Mouse (Mus musculus): ENCODE results near the gene Clip3. TPM values are rescaled to one million over a fixed set of nuclear protein-coding genes. Genes with fewer than 3 reads are reported as not detected.

The Clip3 gene
- polyA plus RNA-seq, 2 experiments: 55.1 to 106 TPM

GRCm38 (mm10) chr7:30313666-30314320 is 22.3 kb downstream of the Clip3 start:
- H3K9ac ChIP-seq (ENCODE audit: low read depth, low read length, severe bottlenecking): no peak overlapping the region
- no peak overlapping the region for H3K4me3 ChIP-seq (replicated peaks; ENCODE audit: low read length)
- WGBS: 47% methylated on average over 27 of the region's 27 CpGs
- peaks cover 13% of the 10 kb centered on the region for H3K4me1 ChIP-seq (ENCODE audit: control insufficient read depth, insufficient read depth, low read length)
- H3K27me3 ChIP-seq (ENCODE audit: control insufficient read depth, insufficient read depth, low read length): no peaks in the 10 kb centered on the region
- H3K27ac ChIP-seq (replicated peaks; ENCODE audit: low read depth, low read length): no peak overlapping the region
- ATAC-seq (ENCODE audit: low FRiP score, low read depth) (no peak), DNase-seq (ENCODE audit: low spot score) (no peak)
- TF ChIP-seq POLR2A (IDR thresholded peaks at IDR 0.05; ENCODE audit: borderline replicate concordance, extremely low read depth, insufficient read depth, insufficient read length): no peak
- peak overlapping the region; percentile 52 for H3K4me2 ChIP-seq (replicated peaks; ENCODE audit: low read depth, low read length, severe bottlenecking)
- H3K36me3 ChIP-seq (ENCODE audit: control insufficient read depth, insufficient read depth, low read length): peaks cover 37% of the 10 kb centered on the region
- H3K9me3 ChIP-seq (ENCODE audit: control insufficient read depth, low read length): no peaks in the 10 kb centered on the region

DNA sequence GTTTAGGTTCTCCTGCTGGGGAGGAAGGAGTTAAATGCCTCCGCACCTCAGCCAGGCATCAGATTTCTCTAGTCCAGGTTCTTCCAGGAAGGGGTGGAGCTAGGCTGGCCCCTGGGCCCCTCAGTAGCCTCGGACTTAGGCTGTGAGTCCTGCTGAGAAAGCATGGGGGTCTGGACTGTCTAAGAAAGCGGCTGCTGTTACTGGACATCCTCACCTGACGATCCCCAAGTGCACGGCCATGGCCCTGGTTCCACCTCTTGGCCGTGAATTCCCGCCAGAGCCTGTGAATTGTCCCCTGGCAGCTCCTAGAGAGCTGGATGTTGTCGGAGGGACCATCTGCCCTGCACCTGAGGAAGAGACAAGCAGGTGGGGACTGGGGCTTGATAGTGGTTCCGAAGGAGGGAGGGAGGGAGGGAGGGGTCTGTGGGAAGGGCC is 23.2 kb downstream of the Clip3 start, which contains the start of gene Syne4:
TSS of gene Syne4 (plus strand) at position 87 of the 435 bp plus-strand sequence.
- Histone ChIP-seq H3K4me1 (ENCODE audit: control insufficient read depth, insufficient read depth, low read length) (peaks cover 8% of the 10 kb centered on the region), H3K27me3 (ENCODE audit: control insufficient read depth, insufficient read depth, low read length) (no peaks in the 10 kb centered on the region), H3K4me2 (replicated peaks; ENCODE audit: low read depth, low read length, severe bottlenecking) (peak within 1 kb of the TSS; percentile 52), H3K36me3 (ENCODE audit: control insufficient read depth, insufficient read depth, low read length) (peaks cover 40% of the 10 kb centered on the region), H3K9ac (ENCODE audit: low read depth, low read length, severe bottlenecking) (peak within 1 kb of the TSS; percentile 44), H3K27ac (replicated peaks; ENCODE audit: low read depth, low read length) (peak within 1 kb of the TSS; percentile 21; the same call in 1 of the 2 replicates), H3K9me3 (ENCODE audit: control insufficient read depth, low read length) (no peaks in the 10 kb centered on the region), H3K4me3 (replicated peaks; ENCODE audit: low read length) (peak within 1 kb of the TSS; percentile 45)
- TF ChIP-seq POLR2A (IDR thresholded peaks at IDR 0.05; ENCODE audit: borderline replicate concordance, extremely low read depth, insufficient read depth, insufficient read length): no peak
- DNase-seq (ENCODE audit: low spot score): peak; percentile 63
- ATAC-seq (ENCODE audit: low FRiP score, low read depth): peak; percentile 75; the same call in 1 of the 2 replicates
- WGBS: under 1% methylated on average over 9 of the region's 9 CpGs

- ATAC-seq (ENCODE audit: low FRiP score, low read depth) (no peak), DNase-seq (ENCODE audit: low spot score) (no peak)
- H3K27me3 ChIP-seq (ENCODE audit: control insufficient read depth, insufficient read depth, low read length): no peaks in the 10 kb centered on the region
- peaks cover 36% of the 10 kb centered on the region for H3K36me3 ChIP-seq (ENCODE audit: control insufficient read depth, insufficient read depth, low read length)
- H3K27ac ChIP-seq (replicated peaks; ENCODE audit: low read depth, low read length): no peak overlapping the region
- H3K4me1 ChIP-seq (ENCODE audit: control insufficient read depth, insufficient read depth, low read length): peaks cover 9% of the 10 kb centered on the region
- peak overlapping the region; percentile 52 for H3K4me2 ChIP-seq (replicated peaks; ENCODE audit: low read depth, low read length, severe bottlenecking)
- no peaks in the 10 kb centered on the region for H3K9me3 ChIP-seq (ENCODE audit: control insufficient read depth, low read length)
- peak overlapping the region; percentile 44 for H3K9ac ChIP-seq (ENCODE audit: low read depth, low read length, severe bottlenecking)
- peak overlapping the region; percentile 45 for H3K4me3 ChIP-seq (replicated peaks; ENCODE audit: low read length)
- 70% methylated on average over 13 of the region's 13 CpGs for WGBS
- no peak for TF ChIP-seq POLR2A (IDR thresholded peaks at IDR 0.05; ENCODE audit: borderline replicate concordance, extremely low read depth, insufficient read depth, insufficient read length)
Observed at GRCm38 (mm10) chr7:30315559-30316529, 24.3 kb downstream of the Clip3 start.

GRCm38 (mm10) chr7:30318142-30318541 is 26.6 kb downstream of the Clip3 start:
- H3K27me3 ChIP-seq (ENCODE audit: control insufficient read depth, insufficient read depth, low read length): no peaks in the 10 kb centered on the region
- no peak overlapping the region for H3K9ac ChIP-seq (ENCODE audit: low read depth, low read length, severe bottlenecking)
- no peak for TF ChIP-seq POLR2A (IDR thresholded peaks at IDR 0.05; ENCODE audit: borderline replicate concordance, extremely low read depth, insufficient read depth, insufficient read length)
- H3K4me1 ChIP-seq (ENCODE audit: control insufficient read depth, insufficient read depth, low read length): peaks cover 18% of the 10 kb centered on the region
- no peak overlapping the region for H3K4me3 ChIP-seq (replicated peaks; ENCODE audit: low read length)
- peaks cover 19% of the 10 kb centered on the region for H3K36me3 ChIP-seq (ENCODE audit: control insufficient read depth, insufficient read depth, low read length)
- H3K4me2 ChIP-seq (replicated peaks; ENCODE audit: low read depth, low read length, severe bottlenecking): no peak overlapping the region
- DNase-seq (ENCODE audit: low spot score) (no peak), ATAC-seq (ENCODE audit: low FRiP score, low read depth) (no peak)
- no peak overlapping the region for H3K27ac ChIP-seq (replicated peaks; ENCODE audit: low read depth, low read length)
- no peaks in the 10 kb centered on the region for H3K9me3 ChIP-seq (ENCODE audit: control insufficient read depth, low read length)
- WGBS: 90% methylated on average over 3 of the region's 3 CpGs

DNA sequence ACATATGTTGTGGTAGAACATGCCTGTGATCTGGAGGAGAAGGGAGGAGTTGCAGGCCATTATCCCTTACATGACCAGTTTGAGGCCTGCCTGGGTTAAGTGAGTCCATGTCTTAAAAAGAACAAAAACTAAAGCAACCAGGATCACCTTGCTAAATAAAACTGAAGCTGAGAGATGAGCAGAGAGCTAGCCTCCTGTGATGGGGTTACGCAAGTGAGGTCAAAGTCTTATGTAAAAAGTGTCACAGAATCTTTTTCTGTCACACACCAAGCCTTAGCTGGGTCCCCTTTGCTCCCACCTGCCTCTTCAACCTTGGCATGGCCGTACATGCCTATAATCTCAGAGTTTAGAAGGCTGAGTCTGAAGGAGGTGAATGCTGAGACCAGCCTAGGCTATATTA is 29.4 kb downstream of the Clip3 start:
- Histone ChIP-seq H3K27me3 (ENCODE audit: control insufficient read depth, insufficient read depth, low read length) (no peaks in the 10 kb centered on the region), H3K27ac (replicated peaks; ENCODE audit: low read depth, low read length) (no peak overlapping the region), H3K9me3 (ENCODE audit: control insufficient read depth, low read length) (no peaks in the 10 kb centered on the region), H3K36me3 (ENCODE audit: control insufficient read depth, insufficient read depth, low read length) (peaks cover 19% of the 10 kb centered on the region), H3K9ac (ENCODE audit: low read depth, low read length, severe bottlenecking) (no peak overlapping the region), H3K4me3 (replicated peaks; ENCODE audit: low read length) (peak overlapping the region; percentile 82), H3K4me2 (replicated peaks; ENCODE audit: low read depth, low read length, severe bottlenecking) (peak overlapping the region; percentile 79), H3K4me1 (ENCODE audit: control insufficient read depth, insufficient read depth, low read length) (peaks cover 10% of the 10 kb centered on the region)
- ATAC-seq (ENCODE audit: low FRiP score, low read depth) (no peak), DNase-seq (ENCODE audit: low spot score) (no peak)
- 81% methylated on average over 2 of the region's 2 CpGs for WGBS
- no peak for TF ChIP-seq POLR2A (IDR thresholded peaks at IDR 0.05; ENCODE audit: borderline replicate concordance, extremely low read depth, insufficient read depth, insufficient read length)
